Mouse (Mus musculus): Measurements from ENCODE around the gene Iqgap3.

The Iqgap3 gene

DNA sequence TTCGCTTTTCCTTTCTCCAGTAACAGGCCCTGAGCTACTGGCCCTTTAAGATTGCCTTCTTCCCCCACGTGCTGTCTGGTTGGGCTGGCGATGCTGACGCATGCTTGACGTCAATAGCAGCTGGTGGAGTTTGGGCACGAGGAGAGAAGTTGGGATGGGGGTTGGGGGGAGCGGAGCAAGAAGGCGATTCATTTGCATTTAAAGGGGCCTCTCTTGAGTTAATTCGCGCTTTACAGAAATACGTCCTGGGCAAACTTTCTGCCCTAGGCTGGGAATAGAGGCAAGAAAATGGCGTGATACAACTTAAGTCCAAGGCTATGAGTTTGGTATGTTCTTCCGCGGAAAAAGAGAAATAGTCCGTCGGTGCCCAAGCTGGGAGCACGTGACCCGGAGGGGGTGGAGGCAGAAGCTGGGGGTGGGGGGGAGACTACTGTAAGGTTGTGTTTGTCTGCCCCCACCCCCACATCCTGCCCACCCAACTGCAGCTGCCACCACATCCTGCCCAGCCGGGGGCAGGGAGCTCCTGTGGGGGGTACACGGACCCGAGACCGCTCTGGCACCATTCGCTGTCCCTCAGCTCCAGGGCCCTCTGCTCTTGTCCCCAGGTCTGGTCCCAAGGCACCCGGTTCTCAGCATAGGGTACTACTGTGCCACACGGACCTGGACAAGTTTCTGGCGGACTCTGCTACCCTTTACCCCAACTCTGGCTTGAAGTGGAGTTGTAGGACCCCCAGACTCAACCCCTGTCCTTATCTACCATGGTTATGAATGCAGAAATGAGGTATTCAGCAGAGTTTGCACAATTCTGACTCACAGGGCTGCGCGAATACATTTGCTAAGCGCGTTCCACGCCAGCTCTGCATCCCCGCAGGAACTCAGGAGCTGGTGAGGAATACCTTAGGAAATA, 56.8 kb downstream of the Iqgap3 start:
- in situ Hi-C loops (cut with MseI, MboI): no loop called here

DNA sequence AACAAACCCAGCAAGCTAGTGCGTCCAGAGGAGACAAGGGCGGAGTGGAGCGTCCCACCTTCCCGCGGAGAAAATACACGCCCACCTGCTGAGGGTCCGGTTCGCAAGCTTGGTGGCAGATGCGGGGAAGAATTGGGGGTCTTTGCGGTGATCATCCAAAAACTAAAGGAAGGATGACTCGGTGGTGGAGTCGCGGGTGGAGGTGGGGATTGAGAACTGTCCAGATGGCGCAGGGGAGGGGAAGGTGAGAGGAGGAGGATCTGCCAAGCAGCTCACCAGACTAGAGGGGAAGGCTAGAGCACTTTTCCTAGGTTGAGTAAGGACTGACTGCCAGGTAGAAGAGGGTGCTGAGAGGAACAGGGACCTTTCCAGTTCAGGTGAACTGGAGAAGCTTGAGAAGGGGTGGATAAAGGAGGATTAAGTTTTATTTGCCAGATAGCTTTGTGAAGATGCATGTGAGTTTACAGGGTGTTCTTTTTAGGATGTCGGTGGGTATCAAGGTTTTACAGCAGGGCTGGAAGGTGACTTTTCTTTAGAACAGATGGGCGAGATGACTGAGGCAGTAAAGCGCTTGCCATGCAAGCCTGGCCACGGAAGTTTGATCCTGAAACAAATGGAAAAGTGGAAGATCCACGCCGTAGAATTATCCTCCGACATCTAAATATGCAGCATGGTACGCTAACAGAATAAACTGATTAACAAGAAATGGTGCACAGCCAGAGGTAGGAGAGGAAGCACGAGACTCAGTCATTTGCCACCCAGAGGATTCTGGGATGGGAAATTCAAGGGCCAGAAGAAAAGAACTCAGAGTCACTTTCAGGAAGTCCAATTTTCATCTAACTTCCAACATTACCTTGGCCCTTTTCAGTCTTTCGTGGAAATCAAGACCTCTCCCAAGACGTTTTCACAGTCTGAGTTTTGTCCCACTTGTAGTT, 57.7 kb downstream of the Iqgap3 start:
- in situ Hi-C loops (cut with MseI, MboI): no loop called here

DNA sequence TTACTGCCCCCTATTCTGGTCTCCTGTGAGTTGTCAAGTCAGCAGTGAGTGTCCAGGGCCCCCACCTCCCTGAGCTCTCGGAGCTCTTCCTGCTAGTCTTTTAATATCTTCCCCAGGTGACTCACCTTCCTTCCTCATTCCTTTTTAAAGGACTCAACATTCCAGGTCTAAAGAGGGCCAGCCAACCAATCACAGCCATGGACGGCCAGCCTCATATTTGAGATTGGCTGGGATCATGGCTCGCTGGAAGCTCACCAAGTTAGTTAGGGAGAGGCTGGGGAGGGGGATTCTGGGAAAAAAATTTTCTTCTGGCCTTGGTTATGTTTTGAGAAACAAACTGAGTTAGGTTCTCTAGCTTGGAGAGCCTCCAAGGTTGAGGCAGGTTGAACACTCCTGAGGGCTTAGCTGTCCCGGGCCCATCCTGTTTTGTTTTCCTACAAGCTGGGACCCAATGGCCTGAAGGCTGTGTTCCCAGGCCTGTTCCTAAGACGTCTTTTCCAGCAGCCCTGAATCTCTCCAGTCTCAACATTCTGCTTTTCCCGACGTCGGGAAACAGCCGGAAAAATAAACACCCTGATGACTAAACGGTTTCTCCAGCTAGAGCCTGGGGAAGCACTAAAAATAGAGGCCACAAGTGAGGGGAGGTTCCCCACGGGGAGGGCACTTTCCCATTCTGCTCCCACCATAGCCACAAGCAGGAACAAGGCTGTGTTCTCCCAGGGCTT, 58.6 kb downstream of the Iqgap3 start:
- in situ Hi-C loops (cut with MseI, MboI): no loop called here

DNA sequence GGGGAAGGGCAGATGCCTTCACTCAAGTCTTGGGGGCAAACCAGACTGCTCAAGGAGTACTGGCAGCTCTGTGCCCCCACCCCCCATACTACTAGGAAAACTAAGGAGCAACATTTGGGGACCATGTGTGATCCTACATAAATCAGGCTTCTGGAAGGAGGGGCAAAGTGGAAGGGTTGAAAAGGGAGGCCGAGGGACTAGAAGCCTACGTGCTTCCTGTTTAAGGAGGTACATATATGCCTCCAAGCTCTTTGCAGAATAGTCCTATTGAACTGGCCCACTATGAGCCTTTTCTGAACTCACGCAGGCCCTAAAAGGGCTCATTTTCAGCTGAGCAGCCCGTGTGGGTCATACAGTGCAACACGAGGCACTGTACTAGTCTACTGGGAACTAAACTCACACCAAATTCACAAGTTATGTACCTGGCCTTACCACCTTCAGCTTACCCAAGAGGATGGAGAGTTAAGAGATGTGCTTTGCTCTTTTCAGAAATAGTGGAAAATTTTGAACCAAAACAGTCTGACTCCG, 59.2 kb downstream of the Iqgap3 start:
- in situ Hi-C loops (cut with MseI, MboI): no loop called here

DNA sequence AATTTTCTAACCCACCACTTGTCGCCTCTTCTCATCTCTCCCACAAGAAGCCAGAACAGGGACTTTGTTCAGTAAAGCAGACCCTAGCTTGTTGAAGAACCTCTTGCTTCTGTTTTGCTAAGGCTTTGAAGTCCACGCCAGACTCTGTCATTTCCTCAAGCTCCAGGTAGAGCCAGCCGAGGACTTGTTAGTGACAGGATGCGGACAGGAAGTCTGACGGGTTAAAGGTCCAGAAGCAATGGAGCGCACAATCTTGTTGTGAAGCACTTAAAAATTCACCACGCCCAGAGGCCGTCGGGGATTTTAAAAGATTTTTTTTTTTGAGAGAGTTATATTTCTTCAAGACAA, 59.6 kb downstream of the Iqgap3 start:
- in situ Hi-C loops (cut with MseI, MboI): no loop called here

DNA sequence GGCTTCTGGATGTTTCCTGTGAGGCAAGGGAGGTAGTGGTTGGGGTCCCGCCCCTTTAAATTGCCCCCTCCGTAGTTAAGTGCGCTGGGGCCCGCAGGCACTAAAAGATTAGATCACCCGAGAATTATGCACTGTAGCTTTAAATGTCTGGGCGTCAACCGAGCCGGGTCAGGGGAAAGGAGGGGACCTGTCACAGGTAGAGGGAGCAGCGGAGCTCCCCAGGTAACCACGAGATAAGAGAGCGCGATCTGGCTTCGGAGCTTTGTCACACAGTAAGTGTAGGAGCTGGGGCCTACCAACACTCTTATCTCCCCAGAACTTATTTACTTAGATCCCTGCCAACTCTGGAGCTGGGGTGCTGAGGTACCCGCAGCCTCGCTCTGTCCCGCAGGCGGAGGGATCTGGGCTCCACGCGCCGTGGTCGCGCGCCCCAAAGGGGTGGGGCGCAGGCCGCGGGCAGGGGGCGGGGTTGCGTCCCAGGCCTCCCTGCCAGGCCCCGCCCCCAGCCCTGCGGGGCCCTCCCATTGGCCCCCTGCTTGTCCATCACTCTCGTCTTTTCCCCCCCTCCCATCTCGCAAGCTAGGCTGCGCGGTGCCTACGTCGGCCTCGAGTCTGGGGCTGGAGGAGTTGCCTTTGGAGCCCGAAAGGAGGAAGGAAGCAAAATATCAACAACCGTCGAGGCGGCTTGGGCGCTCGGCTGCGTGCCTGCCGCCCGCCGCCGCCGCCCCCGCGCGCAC, 60.2 kb downstream of the Iqgap3 start, which contains the start of gene Mef2d:
TSS of gene Mef2d (plus strand) at position 586 of the 737 bp plus-strand sequence.
- in situ Hi-C loops (cut with MseI, MboI): no loop called here

DNA sequence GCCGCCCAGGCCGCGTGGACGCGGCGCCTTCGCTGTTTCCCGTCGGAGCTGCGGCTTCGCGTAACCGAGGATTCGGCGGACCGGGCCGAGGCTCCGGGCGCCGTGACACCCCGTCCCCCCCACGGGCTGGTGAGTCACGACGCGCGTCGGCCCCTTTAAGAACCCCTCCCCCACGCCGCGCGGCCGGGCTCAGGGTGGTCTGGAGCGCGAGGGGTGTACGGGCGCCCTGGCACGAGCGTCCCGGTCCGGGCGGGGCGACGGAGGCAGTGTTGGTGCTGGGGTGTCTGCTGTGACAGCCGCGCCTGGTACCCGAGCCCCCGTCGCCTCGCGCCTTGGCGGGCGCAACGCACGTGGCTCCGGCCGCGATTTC, 60.8 kb downstream of the Iqgap3 start:
- in situ Hi-C loops (cut with MseI, MboI): no loop called here

DNA sequence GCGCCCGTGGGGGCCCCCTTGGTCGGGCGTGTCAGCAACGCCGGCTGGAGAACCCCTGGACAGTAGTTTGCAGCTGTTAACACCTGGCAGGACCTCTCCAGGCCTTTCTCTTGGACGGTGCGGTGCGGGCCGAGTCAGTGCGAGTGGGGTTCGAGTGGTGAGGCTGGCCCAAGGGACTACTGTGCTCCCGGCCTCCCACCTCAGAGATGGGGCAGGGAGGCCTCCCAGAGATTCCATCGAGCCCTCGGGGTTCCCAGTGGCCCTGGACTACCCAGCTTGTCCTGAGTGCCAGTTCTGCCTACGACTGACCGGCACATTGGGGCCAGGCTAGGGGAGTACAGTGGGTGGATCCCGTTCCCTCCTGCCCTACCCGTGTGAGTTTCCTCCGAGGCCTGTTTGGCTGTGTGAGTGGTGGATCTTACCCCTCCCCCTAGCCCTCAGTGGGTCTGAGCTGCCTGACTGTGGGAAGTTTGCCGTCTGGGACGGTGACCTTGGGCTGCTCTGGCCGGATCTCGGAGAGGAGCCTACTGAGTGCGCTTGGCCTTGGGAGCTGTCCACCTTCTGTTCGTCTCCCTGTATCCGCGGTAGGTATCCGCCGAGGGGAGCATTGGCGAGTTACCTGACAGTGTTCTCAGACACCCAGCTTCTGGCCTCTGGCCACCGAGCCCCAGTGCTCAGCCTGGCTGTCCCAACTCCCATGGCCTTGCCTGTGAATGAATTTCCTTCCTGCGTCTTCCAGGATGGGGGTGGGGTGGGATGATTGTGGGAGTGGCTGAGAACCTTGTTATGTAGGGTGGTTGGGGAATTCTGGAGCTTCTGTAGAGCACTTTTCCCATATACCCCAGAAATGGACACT, 61.4 kb downstream of the Iqgap3 start:
- in situ Hi-C loops (cut with MseI, MboI): no loop called here

DNA sequence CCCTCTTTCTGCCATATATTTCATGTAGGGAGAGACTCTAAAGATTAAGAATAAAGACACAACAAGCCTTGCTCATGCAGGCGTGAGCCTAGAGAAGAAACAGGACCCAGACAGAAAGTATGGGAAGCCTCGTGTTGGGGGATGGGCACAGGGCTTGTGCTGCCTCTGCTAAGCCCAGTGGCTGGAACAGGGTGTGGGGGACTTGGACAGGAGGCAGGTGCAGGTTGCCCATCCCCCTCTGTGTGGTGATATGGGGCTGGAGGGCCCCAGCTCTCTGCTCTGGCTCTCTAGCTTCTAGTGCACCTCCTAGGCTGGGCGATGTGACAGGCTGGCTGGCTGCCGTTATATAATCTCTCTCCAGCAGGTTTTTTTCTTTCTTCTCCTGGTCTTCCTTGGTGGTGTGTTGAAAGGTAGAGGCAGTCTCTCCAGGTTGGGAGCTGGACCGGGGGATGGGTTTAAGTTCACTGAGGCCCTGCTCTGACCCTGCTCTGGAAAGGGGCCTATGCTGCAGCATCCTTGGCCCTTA, 62.3 kb downstream of the Iqgap3 start:
- in situ Hi-C loops (cut with MseI, MboI): no loop called here

DNA sequence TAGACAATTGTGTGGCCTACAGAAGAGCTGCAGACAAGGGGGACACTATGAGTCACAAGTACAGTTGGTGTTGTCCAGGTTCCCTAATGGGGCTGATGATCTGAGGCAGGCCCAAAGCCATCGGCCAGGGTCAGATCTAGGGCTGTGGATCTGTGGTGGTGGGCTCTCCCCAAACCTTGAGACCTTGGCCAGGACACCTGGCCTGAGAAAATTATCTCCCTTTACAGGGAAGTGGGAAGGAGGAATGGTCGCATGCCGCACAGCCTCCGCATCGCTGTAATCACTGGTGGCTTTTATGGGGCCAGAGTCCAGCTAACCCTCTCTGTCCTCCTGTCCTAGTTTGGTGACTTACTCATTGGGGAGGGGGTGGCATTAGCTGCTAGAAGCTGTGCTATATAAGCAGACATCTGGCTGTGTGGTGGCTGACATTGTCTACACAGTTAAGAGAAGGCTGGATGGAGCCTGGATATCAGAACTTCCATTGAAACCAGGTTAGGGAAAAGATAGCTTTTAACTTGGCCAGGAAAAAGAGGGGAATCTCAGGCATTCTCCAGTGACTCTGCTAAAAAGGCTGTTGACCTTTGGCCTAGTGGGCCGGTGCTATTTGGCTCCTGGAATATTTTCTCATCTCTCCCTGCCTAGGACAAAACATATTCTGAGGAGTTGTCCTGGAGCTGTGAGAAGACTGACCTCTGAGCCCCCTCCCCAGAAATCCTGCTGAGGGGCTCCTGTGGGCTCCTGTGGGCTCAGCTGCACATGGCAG, 63.1 kb downstream of the Iqgap3 start:
- in situ Hi-C loops (cut with MseI, MboI): no loop called here

DNA sequence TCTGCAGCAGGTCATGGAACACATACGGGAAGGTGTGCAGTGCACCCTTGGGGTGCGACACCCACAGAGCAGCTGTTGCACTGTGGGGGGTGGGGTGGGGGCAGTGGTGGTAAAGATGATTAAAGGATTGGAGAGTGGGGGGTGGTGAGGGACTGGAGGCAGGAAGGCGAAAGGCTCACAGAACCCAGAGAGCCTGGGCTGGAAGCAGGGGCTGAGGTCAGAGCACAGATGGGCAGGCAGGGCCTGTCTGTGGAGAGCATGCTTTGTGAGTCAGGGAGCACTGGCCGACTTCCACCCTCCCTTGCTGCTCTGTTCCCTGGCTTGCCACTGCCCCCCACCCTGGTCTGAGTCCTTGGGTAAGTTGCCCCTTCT, 63.6 kb downstream of the Iqgap3 start:
- in situ Hi-C loops (cut with MseI, MboI): no loop called here

DNA sequence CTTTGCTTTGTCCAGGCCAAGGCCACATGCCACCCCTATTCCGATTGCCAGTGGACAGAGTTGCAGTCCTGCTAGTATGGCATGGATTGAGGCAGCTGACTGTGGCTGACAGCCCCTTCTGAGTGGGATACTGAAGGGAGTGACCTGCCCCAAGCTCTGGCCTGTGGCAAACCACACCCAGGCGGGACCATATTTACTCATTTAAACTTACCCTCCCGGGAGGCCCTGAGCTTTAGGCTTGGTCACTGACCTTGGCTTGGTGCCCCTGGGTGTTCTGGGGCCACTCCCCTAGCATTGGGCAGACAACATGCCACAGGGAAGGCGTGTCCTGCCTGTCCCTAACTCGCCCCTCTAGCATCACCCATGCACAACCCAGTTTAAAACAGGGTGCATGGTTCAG, 64.2 kb downstream of the Iqgap3 start:
- in situ Hi-C loops (cut with MseI, MboI): no loop called here

DNA sequence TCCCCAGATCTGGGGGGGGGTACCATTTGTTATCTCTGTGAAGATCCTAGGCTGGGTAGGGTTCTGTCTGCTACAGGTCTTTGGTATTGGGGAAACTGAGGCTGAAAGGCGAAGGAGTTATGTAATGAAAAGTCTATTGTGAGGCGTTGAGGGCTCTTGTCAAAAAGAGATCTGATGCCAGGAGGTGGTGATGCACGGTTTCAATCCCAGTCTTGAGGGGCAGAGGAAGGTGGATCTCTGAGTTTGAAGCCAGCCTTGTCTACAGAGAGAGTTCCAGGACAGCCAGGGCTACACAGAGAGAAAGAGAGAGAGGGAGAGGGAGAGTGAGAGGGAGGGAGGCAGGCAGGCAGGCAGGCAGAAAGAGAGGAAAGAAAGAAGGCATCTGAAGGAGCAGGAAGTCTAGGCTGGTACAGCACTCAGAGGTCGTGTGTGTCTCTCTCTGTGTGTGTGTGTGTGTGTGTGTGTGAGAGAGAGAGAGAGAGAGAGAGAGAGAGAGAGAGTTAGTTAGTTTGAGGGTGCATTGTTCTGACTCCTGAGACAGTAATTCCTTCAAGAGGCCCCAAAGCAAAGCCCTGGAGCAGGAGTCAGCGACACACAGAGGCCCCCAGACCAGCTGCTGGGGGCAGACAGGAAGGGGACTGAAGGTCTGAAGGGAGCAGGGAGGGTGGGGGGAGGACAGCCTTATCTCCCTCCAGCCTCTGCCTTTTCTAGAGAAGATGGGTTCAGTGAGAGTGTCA, 64.8 kb downstream of the Iqgap3 start:
- in situ Hi-C loops (cut with MseI, MboI): no loop called here

DNA sequence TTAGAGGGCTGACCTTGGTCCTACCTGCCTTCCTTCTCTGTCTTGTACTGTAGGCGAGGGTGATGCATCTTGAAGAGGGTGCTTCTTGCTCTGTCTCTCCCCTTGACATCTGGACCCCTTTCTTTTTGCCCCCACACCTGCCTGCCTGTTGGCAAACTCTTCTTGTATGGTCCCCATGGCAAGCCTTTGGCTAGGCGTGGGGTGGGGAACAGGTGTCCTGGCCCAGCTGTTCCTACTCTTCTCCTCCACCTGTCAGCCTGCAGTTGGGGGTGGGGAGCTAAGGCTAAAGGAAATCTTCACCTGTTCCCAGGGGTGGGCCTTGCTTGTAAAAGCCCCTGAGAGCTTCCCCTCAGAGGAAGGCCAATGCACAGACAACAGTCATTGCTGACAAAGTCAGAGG, 65.7 kb downstream of the Iqgap3 start:
- in situ Hi-C loops (cut with MseI, MboI): no loop called here

DNA sequence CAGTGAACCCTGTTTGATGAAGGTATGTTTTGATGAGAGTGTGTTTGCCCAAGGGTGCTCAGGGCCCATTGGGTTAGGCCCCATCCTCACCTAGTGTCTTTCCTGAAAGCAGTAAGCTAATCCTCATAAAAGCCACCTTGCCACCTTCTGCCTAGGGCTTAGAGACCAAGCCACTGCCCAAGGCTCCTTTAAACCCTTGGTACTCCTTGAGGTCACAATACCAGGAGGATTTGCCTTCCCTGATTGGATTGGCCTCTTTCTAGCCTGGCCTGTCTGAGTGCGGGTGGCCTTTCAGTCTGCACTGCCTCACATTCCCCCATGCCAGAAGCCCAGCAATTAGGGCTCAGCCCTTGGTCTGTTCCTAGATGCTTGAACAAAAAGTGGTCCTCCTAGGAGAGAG, 66.1 kb downstream of the Iqgap3 start:
- in situ Hi-C loops (cut with MseI, MboI): no loop called here

DNA sequence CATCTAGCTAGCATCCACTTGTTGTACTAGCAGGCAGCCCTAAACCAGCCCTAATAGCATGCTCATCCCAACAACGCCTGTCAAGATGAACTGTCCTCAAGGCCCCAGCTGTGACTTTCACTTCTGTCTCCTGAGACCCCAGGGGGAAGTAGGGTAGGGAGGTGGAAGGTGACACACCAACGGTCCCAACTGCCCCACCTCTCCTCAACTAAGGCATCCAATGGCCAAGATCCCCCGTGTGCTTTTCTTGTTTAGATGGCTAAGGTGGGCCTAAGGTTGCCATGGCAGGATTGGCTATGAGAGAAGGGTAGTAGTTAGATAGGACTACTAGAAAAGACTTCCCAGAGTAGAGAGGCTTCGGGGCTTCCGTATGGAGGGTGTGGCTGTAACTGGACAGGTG, 66.6 kb downstream of the Iqgap3 start:
- in situ Hi-C loops (cut with MseI, MboI): no loop called here

DNA sequence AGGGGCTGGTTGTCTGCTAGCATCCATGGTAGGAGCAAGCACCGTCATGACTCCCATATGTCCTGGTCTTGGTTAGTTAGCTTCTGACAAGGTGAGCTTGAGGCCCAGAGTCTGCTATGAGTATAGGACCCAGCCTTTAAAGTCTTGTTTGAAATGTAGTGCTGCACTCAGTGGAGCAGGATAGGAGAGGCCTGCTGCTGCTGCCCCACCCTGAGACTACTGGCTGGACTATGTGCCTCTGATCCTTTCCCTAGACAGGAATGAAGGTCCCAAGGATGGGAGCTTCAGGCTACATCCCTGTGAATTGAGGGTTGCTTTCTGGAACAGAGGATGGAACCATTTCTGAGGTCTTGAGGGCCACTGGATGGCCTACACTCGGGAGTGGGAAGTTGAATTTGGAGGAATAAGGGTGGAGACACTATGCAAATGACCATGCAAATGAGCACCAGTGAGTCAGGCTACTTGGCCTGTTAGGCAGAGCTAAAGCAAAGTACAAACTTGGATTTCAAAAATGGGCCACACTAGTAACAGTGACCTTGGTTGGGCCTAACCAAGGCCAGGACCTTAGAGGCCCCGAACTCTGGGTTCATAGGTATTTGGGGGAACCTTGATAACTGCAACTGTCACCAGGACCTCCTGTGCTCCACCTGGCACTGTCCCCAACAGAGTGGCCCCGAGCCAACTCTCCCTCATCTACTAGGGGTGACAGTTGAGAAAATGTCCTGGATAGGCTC, 67.2 kb downstream of the Iqgap3 start:
- in situ Hi-C loops (cut with MseI, MboI): no loop called here

DNA sequence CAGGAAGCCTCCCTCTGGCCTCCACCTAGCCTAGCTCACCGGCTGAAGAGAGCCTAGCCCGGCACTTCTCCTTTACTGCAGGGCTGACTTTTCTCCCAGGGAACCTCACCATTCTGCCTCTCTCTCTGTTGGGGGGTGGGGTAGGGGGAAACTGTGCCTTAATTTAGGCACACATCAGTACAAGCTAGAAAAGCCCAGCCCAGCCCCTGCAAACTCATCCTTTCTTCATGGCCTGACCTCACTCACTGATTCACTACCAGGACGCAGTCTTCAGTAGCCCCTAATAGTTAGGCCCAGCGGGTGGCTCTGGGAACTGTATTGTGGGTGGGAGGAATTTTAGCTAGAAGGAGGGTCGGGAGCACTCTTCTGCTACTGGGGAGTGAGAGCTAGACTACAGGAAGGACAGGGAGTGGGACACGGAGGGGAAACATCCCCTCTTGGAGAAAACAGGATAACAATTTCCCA, 67.8 kb downstream of the Iqgap3 start:
- in situ Hi-C loops (cut with MseI, MboI): no loop called here

All from mouse trophoblast stem cell (cell line).